Mouse (Mus musculus) midbrain, embryonic 15.5 days (tissue): ENCODE data around the gene Arhgdig. TPM values are rescaled to one million over a fixed set of nuclear protein-coding genes. Genes with fewer than 3 reads are reported as not detected.

Experiments used
- ATAC-seq: fragments of 200-750 bp; cut with Nextera tagmentation; replicated peaks from 2 replicates; pipeline ENCODE4 v1.8.0; 2017; ENCODE audit warnings: moderate TSS enrichment
- H3K27ac ChIP-seq: fragments of 300-500 bp; sonication (generic); 2 replicates; pipeline ENCODE4 v1.5.1; 2015; ENCODE audit warnings: mild to moderate bottlenecking, inconsistent platforms
- H3K27me3 ChIP-seq: fragments of 300-500 bp; sonication (generic); replicated peaks from 2 replicates; pipeline ENCODE4 v1.6.1; 2015; ENCODE audit warnings: inconsistent platforms
- H3K36me3 ChIP-seq: fragments of 300-500 bp; sonication (generic); replicated peaks from 2 replicates; pipeline ENCODE4 v1.6.1; 2015; ENCODE audit warnings: inconsistent platforms
- H3K4me1 ChIP-seq: fragments of 300-500 bp; sonication (generic); 2 replicates; pipeline ENCODE4 v1.6.1; 2015; ENCODE audit warnings: inconsistent platforms
- H3K4me2 ChIP-seq: fragments of 300-500 bp; sonication (generic); 2 replicates; pipeline ENCODE4 v1.6.1; 2015; ENCODE audit warnings: inconsistent platforms, mild to moderate bottlenecking, moderate library complexity
- H3K4me3 ChIP-seq: fragments of 300-500 bp; sonication (generic); 2 replicates; pipeline ENCODE4 v1.5.1; 2015; ENCODE audit warnings: mild to moderate bottlenecking, inconsistent platforms
- H3K9ac ChIP-seq: fragments of 300-500 bp; sonication (generic); 2 replicates; pipeline ENCODE4 v1.6.1; 2015; ENCODE audit warnings: mild to moderate bottlenecking, inconsistent platforms
- H3K9me3 ChIP-seq: fragments of 300-500 bp; sonication (generic); 2 replicates; pipeline ENCODE4 v1.6.1; 2016; ENCODE audit warnings: inconsistent platforms
- WGBS: fragments of 180-500 bp; shearing (Covaris S2); methylation state at CpG from one replicate; pipeline ENCODE4 v1.1.7; 2015; ENCODE audit warnings: mixed read lengths; 5-methylcytosine and 5-hydroxymethylcytosine counted together
- polyA plus RNA-seq: library from polyadenylated mRNA; unstranded; fragments of >200 nt; fragmentation: Nextera tagmentation; extraction: Ambion mirVana; gene quantifications from 2 replicates; pipeline ENCODE4 v1.2.1, GENCODE M21; 2015

Gene Arhgdig
- polyA plus RNA-seq, 1 experiment from 2014 or later = 124 TPM

GRCm38 (mm10) chr17:26235077-26235815 is 27.7 kb upstream of the Arhgdig start:
- peaks cover 5% of the 10 kb centered on the region; the same call in 1 of the 2 replicates for H3K4me1 ChIP-seq
- no peak overlapping the region for H3K4me2 ChIP-seq
- 0 out of 2 replicates have a peak overlapping the region, but pooled peaks have one; percentile 12 for H3K27ac ChIP-seq
- WGBS = 62% methylated on average over 13 of the region's 13 CpGs
- no peaks in the 10 kb centered on the region for H3K27me3 ChIP-seq
- H3K9ac ChIP-seq = no peak overlapping the region
- H3K36me3 ChIP-seq = no peaks in the 10 kb centered on the region
- no peaks in the 10 kb centered on the region for H3K9me3 ChIP-seq
- ATAC-seq = no peak
- no peak overlapping the region for H3K4me3 ChIP-seq

- Histone ChIP-seq H3K36me3 (no peaks in the 10 kb centered on the region), H3K4me2 (no peak overlapping the region), H3K4me3 (no peak overlapping the region), H3K4me1 (peaks cover 5% of the 10 kb centered on the region; the same call in 1 of the 2 replicates), H3K9me3 (no peaks in the 10 kb centered on the region), H3K27me3 (no peaks in the 10 kb centered on the region), H3K9ac (no peak overlapping the region), H3K27ac (no peak overlapping the region)
- no peak for ATAC-seq
- WGBS = 85% methylated on average over 8 of the region's 8 CpGs
Observed at GRCm38 (mm10) chr17:26234386-26234785, 26.8 kb upstream of the Arhgdig start.

GRCm38 (mm10) chr17:26232863-26233262 is 25.3 kb upstream of the Arhgdig start:
- no peak overlapping the region for H3K4me3 ChIP-seq
- no peak overlapping the region for H3K27ac ChIP-seq
- H3K4me2 ChIP-seq = no peak overlapping the region
- H3K4me1 ChIP-seq = peaks cover 5% of the 10 kb centered on the region; the same call in 1 of the 2 replicates
- H3K9me3 ChIP-seq = no peaks in the 10 kb centered on the region
- H3K36me3 ChIP-seq = no peaks in the 10 kb centered on the region
- no peak for ATAC-seq
- WGBS = 68% methylated on average over 8 of the region's 8 CpGs
- H3K27me3 ChIP-seq = no peaks in the 10 kb centered on the region
- no peak overlapping the region for H3K9ac ChIP-seq

GRCm38 (mm10) chr17:26231156-26231555 is 23.6 kb upstream of the Arhgdig start:
- no peak overlapping the region for H3K4me3 ChIP-seq
- no peaks in the 10 kb centered on the region for H3K27me3 ChIP-seq
- no peak for ATAC-seq
- H3K4me2 ChIP-seq = no peak overlapping the region
- H3K27ac ChIP-seq = no peak overlapping the region
- 86% methylated on average over 5 of the region's 5 CpGs for WGBS
- H3K9ac ChIP-seq = no peak overlapping the region
- no peaks in the 10 kb centered on the region for H3K9me3 ChIP-seq
- H3K36me3 ChIP-seq = no peaks in the 10 kb centered on the region
- peaks cover 5% of the 10 kb centered on the region; the same call in 1 of the 2 replicates for H3K4me1 ChIP-seq

- Histone ChIP-seq H3K4me3 (no peak overlapping the region), H3K27ac (no peak overlapping the region), H3K4me1 (no peaks in the 10 kb centered on the region), H3K9ac (no peak overlapping the region), H3K4me2 (no peak overlapping the region), H3K36me3 (no peaks in the 10 kb centered on the region), H3K9me3 (no peaks in the 10 kb centered on the region), H3K27me3 (no peaks in the 10 kb centered on the region)
- over 99% methylated on average over 5 of the region's 5 CpGs for WGBS
- ATAC-seq = no peak
Observed at GRCm38 (mm10) chr17:26229776-26230175, 22.2 kb upstream of the Arhgdig start.

GRCm38 (mm10) chr17:26225150-26225549 is 17.6 kb upstream of the Arhgdig start:
- Histone ChIP-seq H3K4me1 (no peaks in the 10 kb centered on the region), H3K4me2 (no peak overlapping the region), H3K9me3 (no peaks in the 10 kb centered on the region), H3K9ac (no peak overlapping the region), H3K27ac (no peak overlapping the region), H3K4me3 (no peak overlapping the region), H3K27me3 (no peaks in the 10 kb centered on the region), H3K36me3 (no peaks in the 10 kb centered on the region)
- WGBS = 83% methylated on average over 12 of the region's 12 CpGs
- ATAC-seq = no peak

- WGBS = 86% methylated on average over 2 of the region's 2 CpGs
- no peaks in the 10 kb centered on the region for H3K27me3 ChIP-seq
- no peak for ATAC-seq
- H3K9ac ChIP-seq = no peak overlapping the region
- H3K9me3 ChIP-seq = no peaks in the 10 kb centered on the region
- no peak overlapping the region for H3K27ac ChIP-seq
- no peaks in the 10 kb centered on the region for H3K36me3 ChIP-seq
- no peak overlapping the region for H3K4me3 ChIP-seq
- no peaks in the 10 kb centered on the region for H3K4me1 ChIP-seq
- H3K4me2 ChIP-seq = no peak overlapping the region
Observed at GRCm38 (mm10) chr17:26221508-26221907, 13.9 kb upstream of the Arhgdig start.

GRCm38 (mm10) chr17:26212681-26213080 is 5.1 kb upstream of the Arhgdig start:
- no peaks in the 10 kb centered on the region for H3K4me1 ChIP-seq
- H3K4me3 ChIP-seq = no peak overlapping the region
- H3K27ac ChIP-seq = no peak overlapping the region
- no peak for ATAC-seq
- 0 out of 2 replicates have a peak, but pooled peaks cover 3% of the 10 kb centered on the region for H3K36me3 ChIP-seq
- no peaks in the 10 kb centered on the region for H3K9me3 ChIP-seq
- no peaks in the 10 kb centered on the region for H3K27me3 ChIP-seq
- no peak overlapping the region for H3K4me2 ChIP-seq
- WGBS = 91% methylated on average over 11 of the region's 11 CpGs
- H3K9ac ChIP-seq = no peak overlapping the region

- no peaks in the 10 kb centered on the region for H3K4me1 ChIP-seq
- 93% methylated on average over 7 of the region's 7 CpGs for WGBS
- H3K9ac ChIP-seq = no peak overlapping the region
- no peak overlapping the region for H3K4me3 ChIP-seq
- H3K27me3 ChIP-seq = no peaks in the 10 kb centered on the region
- H3K4me2 ChIP-seq = no peak overlapping the region
- 0 out of 2 replicates have a peak, but pooled peaks cover 3% of the 10 kb centered on the region for H3K36me3 ChIP-seq
- no peak for ATAC-seq
- H3K27ac ChIP-seq = no peak overlapping the region
- H3K9me3 ChIP-seq = no peaks in the 10 kb centered on the region
Observed at GRCm38 (mm10) chr17:26212241-26212640, 4.7 kb upstream of the Arhgdig start.

- no peak overlapping the region for H3K4me3 ChIP-seq
- H3K9ac ChIP-seq = no peak overlapping the region
- no peaks in the 10 kb centered on the region for H3K36me3 ChIP-seq
- ATAC-seq = no peak
- no peak overlapping the region for H3K4me2 ChIP-seq
- H3K27me3 ChIP-seq = peaks cover 38% of the 10 kb centered on the region
- WGBS = 68% methylated on average over 1 of the region's 1 CpGs
- H3K4me1 ChIP-seq = peaks cover 17% of the 10 kb centered on the region
- no peaks in the 10 kb centered on the region for H3K9me3 ChIP-seq
- no peak overlapping the region for H3K27ac ChIP-seq
Observed at GRCm38 (mm10) chr17:26206392-26206791, 1.2 kb downstream of the Arhgdig start.

GRCm38 (mm10) chr17:26204766-26205165 is 2.8 kb downstream of the Arhgdig start:
- Histone ChIP-seq H3K4me1 (peaks cover 28% of the 10 kb centered on the region), H3K4me2 (no peak overlapping the region), H3K27ac (no peak overlapping the region), H3K9me3 (no peaks in the 10 kb centered on the region), H3K4me3 (no peak overlapping the region), H3K9ac (no peak overlapping the region), H3K27me3 (peaks cover 47% of the 10 kb centered on the region), H3K36me3 (no peaks in the 10 kb centered on the region)
- 24% methylated on average over 11 of the region's 11 CpGs for WGBS
- no peak for ATAC-seq

GRCm38 (mm10) chr17:26203321-26203811 is 4.2 kb downstream of the Arhgdig start:
- H3K4me2 ChIP-seq = peak overlapping the region; percentile 93
- peak overlapping the region; percentile 38; the same call in 1 of the 2 replicates for H3K9ac ChIP-seq
- H3K36me3 ChIP-seq = no peaks in the 10 kb centered on the region
- no peaks in the 10 kb centered on the region for H3K9me3 ChIP-seq
- H3K4me1 ChIP-seq = peaks cover 28% of the 10 kb centered on the region
- WGBS = under 1% methylated on average over 30 of the region's 30 CpGs
- H3K27me3 ChIP-seq = peaks cover 52% of the 10 kb centered on the region
- H3K4me3 ChIP-seq = peak overlapping the region; percentile 47
- no peak overlapping the region for H3K27ac ChIP-seq
- peak; percentile 22; the same call in 1 of the 2 replicates for ATAC-seq

GRCm38 (mm10) chr17:26202737-26203136 is 4.8 kb downstream of the Arhgdig start, which contains the start of gene Rgs11:
Rgs11 (plus strand) TSS chr17:26202951.
- ATAC-seq = peak; percentile 10; the same call in 1 of the 2 replicates

More at GRCm38 (mm10) chr17:26202737-26203136, 4.8 kb downstream of the Arhgdig start, which contains the start of gene Rgs11:
- no peaks in the 10 kb centered on the region for H3K9me3 ChIP-seq
- H3K4me3 ChIP-seq = peak within 1 kb of the TSS; percentile 51
- H3K27ac ChIP-seq = no peak within 1 kb of the TSS
- H3K4me1 ChIP-seq = peaks cover 28% of the 10 kb centered on the region
- peak within 1 kb of the TSS; percentile 38 for H3K9ac ChIP-seq
- H3K4me2 ChIP-seq = peak within 1 kb of the TSS; percentile 98
- no peaks in the 10 kb centered on the region for H3K36me3 ChIP-seq
- H3K27me3 ChIP-seq = peaks cover 52% of the 10 kb centered on the region
- WGBS = 3% methylated on average over 22 of the region's 22 CpGs
